Mouse (Mus musculus): Measurements from ENCODE around the gene Shisa9.

Shisa9 gene

GRCm38 (mm10) chr16:12052051-12052450, 68.1 kb downstream of the Shisa9 start:
- no peak for DNase-seq (ENCODE audit: low read depth, low spot score)

GRCm38 (mm10) chr16:12072573-12072972, 88.7 kb downstream of the Shisa9 start:
- no peak for DNase-seq (ENCODE audit: low read depth, low spot score)

GRCm38 (mm10) chr16:12076270-12076669, 92.4 kb downstream of the Shisa9 start:
- peak; percentile 19 for DNase-seq (ENCODE audit: low read depth, low spot score)

- DNase-seq (ENCODE audit: low read depth, low spot score) = no peak
Observed at GRCm38 (mm10) chr16:12076700-12077099, 92.8 kb downstream of the Shisa9 start.

GRCm38 (mm10) chr16:12083082-12083481, 99.2 kb downstream of the Shisa9 start:
- no peak for DNase-seq (ENCODE audit: low read depth, low spot score)

- no peak for DNase-seq (ENCODE audit: low read depth, low spot score)
Observed at GRCm38 (mm10) chr16:12090604-12091235, 106.8 kb downstream of the Shisa9 start.

- no peak for DNase-seq (ENCODE audit: low read depth, low spot score)
Observed at GRCm38 (mm10) chr16:12093253-12093652, 109.3 kb downstream of the Shisa9 start.

- no peak for DNase-seq (ENCODE audit: low read depth, low spot score)
Observed at GRCm38 (mm10) chr16:12094784-12095315, 110.9 kb downstream of the Shisa9 start.

GRCm38 (mm10) chr16:12095365-12095764, 111.5 kb downstream of the Shisa9 start:
- DNase-seq (ENCODE audit: low read depth, low spot score) = no peak

GRCm38 (mm10) chr16:12108436-12108835, 124.5 kb downstream of the Shisa9 start:
- DNase-seq (ENCODE audit: low read depth, low spot score) = no peak

GRCm38 (mm10) chr16:12110851-12111437, 127.0 kb downstream of the Shisa9 start:
- no peak for DNase-seq (ENCODE audit: low read depth, low spot score)

GRCm38 (mm10) chr16:12114396-12114795, 130.5 kb downstream of the Shisa9 start:
- DNase-seq (ENCODE audit: low read depth, low spot score) = no peak

- DNase-seq (ENCODE audit: low read depth, low spot score) = no peak
Observed at GRCm38 (mm10) chr16:12115040-12115856, 131.3 kb downstream of the Shisa9 start.

- no peak for DNase-seq (ENCODE audit: low read depth, low spot score)
Observed at GRCm38 (mm10) chr16:12116926-12117325, 133.0 kb downstream of the Shisa9 start.

- DNase-seq (ENCODE audit: low read depth, low spot score) = no peak
Observed at GRCm38 (mm10) chr16:12119463-12119862, 135.6 kb downstream of the Shisa9 start.

- DNase-seq (ENCODE audit: low read depth, low spot score) = no peak
Observed at GRCm38 (mm10) chr16:12129782-12130181, 145.9 kb downstream of the Shisa9 start.

GRCm38 (mm10) chr16:12146666-12147065, 162.8 kb downstream of the Shisa9 start:
- no peak for DNase-seq (ENCODE audit: low read depth, low spot score)

GRCm38 (mm10) chr16:12151986-12152385, 168.1 kb downstream of the Shisa9 start:
- peak; percentile 33 for DNase-seq (ENCODE audit: low read depth, low spot score)

- no peak for DNase-seq (ENCODE audit: low read depth, low spot score)
Observed at GRCm38 (mm10) chr16:12154476-12154875, 170.6 kb downstream of the Shisa9 start.

GRCm38 (mm10) chr16:12173482-12174041, 189.6 kb downstream of the Shisa9 start:
- DNase-seq (ENCODE audit: low read depth, low spot score) = no peak

GRCm38 (mm10) chr16:12178031-12178430, 194.1 kb downstream of the Shisa9 start:
- DNase-seq (ENCODE audit: low read depth, low spot score) = peak; percentile 17

GRCm38 (mm10) chr16:12189739-12190138, 205.8 kb downstream of the Shisa9 start:
- no peak for DNase-seq (ENCODE audit: low read depth, low spot score)

Measured in 3T3-L1 (cell line).